Mouse (Mus musculus): Measurements from ENCODE around the gene Ofcc1. TPM values are rescaled to one million over a fixed set of nuclear protein-coding genes. Genes with fewer than 3 reads are reported as not detected.

Gene Ofcc1
- polyA plus RNA-seq, 1 experiment: not detected

DNA sequence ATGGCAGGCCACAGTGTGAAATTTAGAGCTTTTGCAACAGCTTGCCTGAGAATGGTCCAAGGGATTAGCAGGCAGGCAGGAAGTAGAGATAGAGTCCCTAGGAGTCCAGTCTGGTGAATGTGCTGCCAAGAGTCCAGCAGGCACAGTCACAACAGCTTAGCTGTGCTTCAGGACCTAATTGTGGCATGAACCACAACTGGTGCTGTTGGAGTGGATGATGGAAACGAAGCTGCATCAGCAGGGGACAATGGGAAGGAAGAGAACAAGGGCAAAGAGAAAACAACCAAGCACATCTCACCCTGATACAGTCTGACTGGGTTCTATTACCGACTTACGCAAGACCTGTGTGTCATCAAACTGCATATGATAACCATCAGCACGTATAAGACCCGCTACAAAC is 300.0 kb downstream of the Ofcc1 start:
- no peak overlapping the region for H3K27ac ChIP-seq (ENCODE audit: insufficient read depth, low read depth, low read length)
- no peak overlapping the region for H3K4me3 ChIP-seq (ENCODE audit: low read depth, low read length)
- H3K4me1 ChIP-seq (ENCODE audit: control insufficient read depth, insufficient read depth, insufficient read length, low read length): no peaks in the 10 kb centered on the region
- TF ChIP-seq POLR2A (IDR thresholded peaks at IDR 0.05; ENCODE audit: low read depth, low read length) (no peak), CTCF (IDR thresholded peaks at IDR 0.05; ENCODE audit: extremely low read depth, insufficient read length, insufficient replicate concordance, low read depth, low read length) (no peak)
- no peaks in the 10 kb centered on the region for H3K36me3 ChIP-seq (ENCODE audit: control insufficient read depth, insufficient read depth, low read length)
- no peaks in the 10 kb centered on the region for H3K27me3 ChIP-seq (ENCODE audit: control insufficient read depth, insufficient read depth, low read length)
- 76% methylated on average over 5 of the region's 5 CpGs for WGBS

GRCm38 (mm10) chr13:40037881-40038280 is 323.4 kb downstream of the Ofcc1 start:
- Histone ChIP-seq H3K4me1 (ENCODE audit: control insufficient read depth, insufficient read depth, insufficient read length, low read length) (no peaks in the 10 kb centered on the region), H3K27ac (ENCODE audit: insufficient read depth, low read depth, low read length) (no peak overlapping the region), H3K36me3 (ENCODE audit: control insufficient read depth, insufficient read depth, low read length) (no peaks in the 10 kb centered on the region), H3K27me3 (ENCODE audit: control insufficient read depth, insufficient read depth, low read length) (no peaks in the 10 kb centered on the region), H3K4me3 (ENCODE audit: low read depth, low read length) (no peak overlapping the region)
- TF ChIP-seq CTCF (IDR thresholded peaks at IDR 0.05; ENCODE audit: extremely low read depth, insufficient read length, insufficient replicate concordance, low read depth, low read length) (no peak), POLR2A (IDR thresholded peaks at IDR 0.05; ENCODE audit: low read depth, low read length) (no peak)
- 85% methylated on average over 2 of the region's 2 CpGs for WGBS

DNA sequence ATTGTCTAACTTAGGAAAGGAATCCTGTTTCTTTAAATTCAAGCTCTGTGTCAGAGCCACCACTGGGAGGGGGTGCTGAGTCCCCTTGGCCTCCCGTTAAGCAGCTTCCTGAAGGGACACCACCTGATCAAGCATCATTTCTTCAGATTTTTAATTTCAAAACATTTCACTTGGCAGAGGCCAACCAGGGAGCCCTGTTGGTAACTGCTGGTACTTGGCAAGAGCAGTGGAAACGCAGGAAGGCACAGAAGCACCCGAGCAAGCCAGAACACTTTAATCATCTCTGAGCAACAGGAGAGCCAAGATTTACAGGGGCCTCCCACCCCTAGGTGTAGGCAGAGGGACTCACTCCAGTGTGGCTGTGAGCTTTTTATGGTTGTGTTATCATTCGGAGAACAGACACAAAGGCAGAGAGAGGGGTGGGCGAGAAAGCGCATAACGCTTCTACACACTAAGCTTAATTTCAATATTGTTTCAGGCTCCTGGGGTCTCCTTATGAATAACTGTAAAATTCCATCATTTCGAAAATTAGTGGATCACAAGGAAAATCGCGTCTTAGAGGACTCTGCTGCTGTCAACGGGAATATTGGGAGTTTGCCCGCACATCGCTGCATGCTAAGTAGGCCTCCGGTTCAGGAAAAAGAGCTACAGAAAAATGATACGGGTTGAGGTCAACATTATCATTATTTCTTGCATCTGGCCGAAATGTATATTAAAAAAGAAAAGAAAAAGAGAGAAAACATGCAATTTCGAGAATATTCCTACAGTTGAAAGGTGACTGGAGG is 324.1 kb downstream of the Ofcc1 start:
- no peak overlapping the region for H3K27ac ChIP-seq (ENCODE audit: insufficient read depth, low read depth, low read length)
- no peaks in the 10 kb centered on the region for H3K36me3 ChIP-seq (ENCODE audit: control insufficient read depth, insufficient read depth, low read length)
- no peaks in the 10 kb centered on the region for H3K27me3 ChIP-seq (ENCODE audit: control insufficient read depth, insufficient read depth, low read length)
- 81% methylated on average over 17 of the region's 17 CpGs for WGBS
- TF ChIP-seq POLR2A (IDR thresholded peaks at IDR 0.05; ENCODE audit: low read depth, low read length) (no peak), CTCF (IDR thresholded peaks at IDR 0.05; ENCODE audit: extremely low read depth, insufficient read length, insufficient replicate concordance, low read depth, low read length) (no peak)
- H3K4me1 ChIP-seq (ENCODE audit: control insufficient read depth, insufficient read depth, insufficient read length, low read length): no peaks in the 10 kb centered on the region
- H3K4me3 ChIP-seq (ENCODE audit: low read depth, low read length): no peak overlapping the region

DNA sequence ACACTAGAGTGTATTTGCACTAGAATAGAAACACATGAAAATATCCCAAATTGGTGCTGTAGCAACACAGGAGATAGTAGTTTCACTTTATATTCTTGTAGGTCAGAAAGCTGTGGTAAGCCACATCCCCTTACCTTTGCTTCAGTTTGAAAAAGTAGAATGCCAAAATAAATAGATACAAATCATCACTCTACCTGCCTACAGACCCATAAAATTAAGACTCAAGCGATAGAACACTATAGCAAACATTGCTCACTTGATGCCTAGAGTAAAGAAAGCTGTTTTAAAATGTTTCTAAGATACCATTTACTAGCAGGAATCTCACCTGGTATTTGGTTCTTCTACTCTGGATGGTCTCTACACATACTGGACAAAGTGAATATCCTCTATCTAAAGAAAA is 331.8 kb downstream of the Ofcc1 start:
- no peaks in the 10 kb centered on the region for H3K36me3 ChIP-seq (ENCODE audit: control insufficient read depth, insufficient read depth, low read length)
- H3K27ac ChIP-seq (ENCODE audit: insufficient read depth, low read depth, low read length): no peak overlapping the region
- no peaks in the 10 kb centered on the region for H3K27me3 ChIP-seq (ENCODE audit: control insufficient read depth, insufficient read depth, low read length)
- TF ChIP-seq CTCF (IDR thresholded peaks at IDR 0.05; ENCODE audit: extremely low read depth, insufficient read length, insufficient replicate concordance, low read depth, low read length) (no peak), POLR2A (IDR thresholded peaks at IDR 0.05; ENCODE audit: low read depth, low read length) (no peak)
- no peaks in the 10 kb centered on the region for H3K4me1 ChIP-seq (ENCODE audit: control insufficient read depth, insufficient read depth, insufficient read length, low read length)
- H3K4me3 ChIP-seq (ENCODE audit: low read depth, low read length): no peak overlapping the region
- WGBS: 86% methylated on average over 1 of the region's 1 CpGs

GRCm38 (mm10) chr13:40028827-40029226 is 332.4 kb downstream of the Ofcc1 start:
- no peak overlapping the region for H3K4me3 ChIP-seq (ENCODE audit: low read depth, low read length)
- no peak overlapping the region for H3K27ac ChIP-seq (ENCODE audit: insufficient read depth, low read depth, low read length)
- H3K27me3 ChIP-seq (ENCODE audit: control insufficient read depth, insufficient read depth, low read length): no peaks in the 10 kb centered on the region
- TF ChIP-seq POLR2A (IDR thresholded peaks at IDR 0.05; ENCODE audit: low read depth, low read length) (no peak), CTCF (IDR thresholded peaks at IDR 0.05; ENCODE audit: extremely low read depth, insufficient read length, insufficient replicate concordance, low read depth, low read length) (no peak)
- H3K4me1 ChIP-seq (ENCODE audit: control insufficient read depth, insufficient read depth, insufficient read length, low read length): no peaks in the 10 kb centered on the region
- no peaks in the 10 kb centered on the region for H3K36me3 ChIP-seq (ENCODE audit: control insufficient read depth, insufficient read depth, low read length)
- 87% methylated on average over 4 of the region's 4 CpGs for WGBS

- H3K4me1 ChIP-seq (ENCODE audit: control insufficient read depth, insufficient read depth, insufficient read length, low read length): no peaks in the 10 kb centered on the region
- TF ChIP-seq CTCF (IDR thresholded peaks at IDR 0.05; ENCODE audit: extremely low read depth, insufficient read length, insufficient replicate concordance, low read depth, low read length) (no peak), POLR2A (IDR thresholded peaks at IDR 0.05; ENCODE audit: low read depth, low read length) (no peak)
- H3K27ac ChIP-seq (ENCODE audit: insufficient read depth, low read depth, low read length): no peak overlapping the region
- WGBS: 94% methylated on average over 4 of the region's 4 CpGs
- H3K36me3 ChIP-seq (ENCODE audit: control insufficient read depth, insufficient read depth, low read length): no peaks in the 10 kb centered on the region
- H3K4me3 ChIP-seq (ENCODE audit: low read depth, low read length): no peak overlapping the region
- no peaks in the 10 kb centered on the region for H3K27me3 ChIP-seq (ENCODE audit: control insufficient read depth, insufficient read depth, low read length)
Measured at GRCm38 (mm10) chr13:40025816-40026215, 335.4 kb downstream of the Ofcc1 start.

DNA sequence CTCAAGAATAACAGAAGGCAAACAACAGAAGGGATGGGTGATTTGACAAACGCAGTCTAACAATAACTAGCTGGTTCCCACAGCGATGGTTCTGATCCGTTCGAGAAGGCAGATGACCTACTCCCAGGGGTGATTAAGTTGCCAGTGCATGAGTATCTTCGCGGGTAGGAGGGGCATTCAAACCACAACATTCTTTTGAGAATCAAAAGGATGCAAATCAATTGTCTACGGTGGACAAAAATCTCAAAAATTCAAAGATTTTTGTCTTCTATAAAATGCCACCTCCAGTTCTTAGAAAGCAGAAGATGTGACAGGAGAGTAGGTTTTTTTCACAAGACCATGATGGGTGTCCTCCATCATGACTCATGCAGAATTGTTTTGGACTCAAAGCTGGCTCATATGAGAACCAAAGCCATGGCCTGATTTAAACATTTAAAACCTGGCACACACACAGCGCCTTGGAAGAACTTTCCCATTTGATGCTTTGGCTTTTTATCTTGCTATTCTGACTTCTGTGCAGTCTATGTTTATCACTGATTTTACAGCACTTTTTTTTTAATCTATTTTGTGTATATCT is 338.0 kb downstream of the Ofcc1 start:
- no peaks in the 10 kb centered on the region for H3K36me3 ChIP-seq (ENCODE audit: control insufficient read depth, insufficient read depth, low read length)
- no peaks in the 10 kb centered on the region for H3K27me3 ChIP-seq (ENCODE audit: control insufficient read depth, insufficient read depth, low read length)
- no peak overlapping the region for H3K27ac ChIP-seq (ENCODE audit: insufficient read depth, low read depth, low read length)
- H3K4me1 ChIP-seq (ENCODE audit: control insufficient read depth, insufficient read depth, insufficient read length, low read length): no peaks in the 10 kb centered on the region
- 87% methylated on average over 8 of the region's 8 CpGs for WGBS
- H3K4me3 ChIP-seq (ENCODE audit: low read depth, low read length): no peak overlapping the region
- TF ChIP-seq CTCF (IDR thresholded peaks at IDR 0.05; ENCODE audit: extremely low read depth, insufficient read length, insufficient replicate concordance, low read depth, low read length) (no peak), POLR2A (IDR thresholded peaks at IDR 0.05; ENCODE audit: low read depth, low read length) (no peak)
